Mouse (Mus musculus) midbrain, embryonic 11.5 days (tissue): ENCODE data around the gene Fbxo42. TPM values are rescaled to one million over a fixed set of nuclear protein-coding genes. Genes with fewer than 3 reads are reported as not detected.

Experiments used
- ATAC-seq: fragments of 200-750 bp; cut with Nextera tagmentation; 2 replicates; pipeline ENCODE4 v1.8.0; 2017; ENCODE audit warnings: moderate TSS enrichment, moderate library complexity; ENCODE audit not compliant: low FRiP score
- DNase-seq: peaks from one replicate; pipeline ENCODE4 v3.0.0; 2015; ENCODE audit warnings: low spot score; ENCODE audit errors: missing footprints
- H3K27ac ChIP-seq: fragments of 300-500 bp; sonication (generic); 2 replicates; pipeline ENCODE4 v1.5.1; 2014; ENCODE audit warnings: low read depth, low read length
- H3K27me3 ChIP-seq: fragments of 300-500 bp; sonication (generic); 2 replicates; pipeline ENCODE4 v1.6.1; 2014; ENCODE audit warnings: mild to moderate bottlenecking, low read length, moderate library complexity, mixed read lengths; ENCODE audit not compliant: control insufficient read depth, insufficient read depth
- H3K36me3 ChIP-seq: fragments of 300-500 bp; sonication (generic); 2 replicates; pipeline ENCODE4 v1.6.1; 2014; ENCODE audit warnings: mild to moderate bottlenecking, low read length, moderate library complexity, mixed read lengths; ENCODE audit not compliant: control insufficient read depth, insufficient read depth
- H3K4me1 ChIP-seq: fragments of 300-500 bp; sonication (generic); 2 replicates; pipeline ENCODE4 v1.6.1; 2014; ENCODE audit warnings: low read length; ENCODE audit not compliant: control insufficient read depth, insufficient read depth
- H3K4me2 ChIP-seq: fragments of 300-500 bp; sonication (generic); 2 replicates; pipeline ENCODE4 v1.6.1; 2014; ENCODE audit warnings: mild to moderate bottlenecking, moderate library complexity
- H3K4me3 ChIP-seq: fragments of 300-500 bp; sonication (generic); 2 replicates; pipeline ENCODE4 v1.5.1; 2014; ENCODE audit warnings: low read depth, low read length
- H3K9ac ChIP-seq: fragments of 300-500 bp; sonication (generic); 2 replicates; pipeline ENCODE4 v1.6.1; 2014; ENCODE audit warnings: low read length
- H3K9me3 ChIP-seq: fragments of 300-500 bp; sonication (generic); 2 replicates; pipeline ENCODE4 v1.6.1; 2016; ENCODE audit warnings: low read length; ENCODE audit not compliant: control insufficient read depth
- WGBS: fragments of 180-500 bp; shearing (Covaris S2); extraction: QIAGEN DNeasy Blood & Tissue Kit; methylation state at CpG from one replicate; pipeline ENCODE4 v1.1.7; 2014; 5-methylcytosine and 5-hydroxymethylcytosine counted together
- polyA plus RNA-seq: library from polyadenylated mRNA; unstranded; fragments of >200 nt; fragmentation: Nextera tagmentation; extraction: Ambion mirVana; gene quantifications from 2 replicates; pipeline ENCODE4 v1.2.1, GENCODE M21; 2014

Gene Fbxo42
- polyA plus RNA-seq, 1 experiment from 2014 or later = 22.4 TPM

GRCm38 (mm10) chr4:141246089-141246997 lies 98.6 kb downstream of the Fbxo42 start:
- DNase-seq (peak; percentile 86), ATAC-seq (no peak)
- Histone ChIP-seq H3K27me3 (peaks cover 78% of the 10 kb centered on the region), H3K4me3 (no peak overlapping the region), H3K4me2 (no peak overlapping the region), H3K9ac (no peak overlapping the region), H3K9me3 (no peaks in the 10 kb centered on the region), H3K4me1 (peaks cover 23% of the 10 kb centered on the region), H3K27ac (no peak overlapping the region), H3K36me3 (no peaks in the 10 kb centered on the region)
- WGBS = 23% methylated on average over 24 of the region's 24 CpGs

GRCm38 (mm10) chr4:141246998-141247350 lies 99.3 kb downstream of the Fbxo42 start:
- Histone ChIP-seq H3K27ac (no peak overlapping the region), H3K36me3 (no peaks in the 10 kb centered on the region), H3K4me3 (no peak overlapping the region), H3K9ac (no peak overlapping the region), H3K4me1 (peaks cover 23% of the 10 kb centered on the region), H3K27me3 (peaks cover 72% of the 10 kb centered on the region), H3K4me2 (no peak overlapping the region; the same call in 1 of the 2 replicates), H3K9me3 (no peaks in the 10 kb centered on the region)
- WGBS = 4% methylated on average over 17 of the region's 17 CpGs
- ATAC-seq (no peak), DNase-seq (peak; percentile 92)

GRCm38 (mm10) chr4:141247776-141248613 lies 100.3 kb downstream of the Fbxo42 start:
- ATAC-seq (peak; percentile 59), DNase-seq (peak; percentile 92)
- under 1% methylated on average over 60 of the region's 60 CpGs for WGBS
- Histone ChIP-seq H3K27me3 (peaks cover 62% of the 10 kb centered on the region), H3K36me3 (no peaks in the 10 kb centered on the region), H3K9me3 (no peaks in the 10 kb centered on the region), H3K4me3 (peak overlapping the region; percentile 27), H3K4me1 (peaks cover 19% of the 10 kb centered on the region), H3K9ac (no peak overlapping the region), H3K27ac (no peak overlapping the region), H3K4me2 (peak overlapping the region; percentile 42)

GRCm38 (mm10) chr4:141248614-141248978 lies 100.9 kb downstream of the Fbxo42 start:
- H3K36me3 ChIP-seq = no peaks in the 10 kb centered on the region
- DNase-seq (peak; percentile 84), ATAC-seq (peak; percentile 28; the same call in 1 of the 2 replicates)
- H3K9me3 ChIP-seq = no peaks in the 10 kb centered on the region
- no peak overlapping the region for H3K27ac ChIP-seq
- H3K9ac ChIP-seq = no peak overlapping the region
- no peak overlapping the region for H3K4me2 ChIP-seq
- peaks cover 19% of the 10 kb centered on the region for H3K4me1 ChIP-seq
- 9% methylated on average over 11 of the region's 11 CpGs for WGBS
- H3K27me3 ChIP-seq = peaks cover 56% of the 10 kb centered on the region
- no peak overlapping the region for H3K4me3 ChIP-seq

GRCm38 (mm10) chr4:141249383-141249782 lies 101.7 kb downstream of the Fbxo42 start:
- ATAC-seq (no peak), DNase-seq (peak; percentile 82)
- H3K4me3 ChIP-seq = no peak overlapping the region
- H3K4me2 ChIP-seq = no peak overlapping the region
- no peak overlapping the region for H3K27ac ChIP-seq
- no peaks in the 10 kb centered on the region for H3K9me3 ChIP-seq
- H3K4me1 ChIP-seq = peaks cover 19% of the 10 kb centered on the region
- H3K36me3 ChIP-seq = no peaks in the 10 kb centered on the region
- 76% methylated on average over 11 of the region's 11 CpGs for WGBS
- H3K9ac ChIP-seq = no peak overlapping the region
- peaks cover 51% of the 10 kb centered on the region for H3K27me3 ChIP-seq

- no peaks in the 10 kb centered on the region for H3K9me3 ChIP-seq
- peaks cover 13% of the 10 kb centered on the region for H3K4me1 ChIP-seq
- H3K36me3 ChIP-seq = no peaks in the 10 kb centered on the region
- ATAC-seq (no peak), DNase-seq (peak; percentile 81)
- H3K9ac ChIP-seq = no peak overlapping the region
- no peak overlapping the region for H3K27ac ChIP-seq
- no peak overlapping the region for H3K4me2 ChIP-seq
- no peak overlapping the region for H3K4me3 ChIP-seq
- WGBS = 73% methylated on average over 8 of the region's 8 CpGs
- peaks cover 36% of the 10 kb centered on the region for H3K27me3 ChIP-seq
Observed at GRCm38 (mm10) chr4:141251071-141251470, 103.4 kb downstream of the Fbxo42 start.

GRCm38 (mm10) chr4:141252641-141253040 lies 104.9 kb downstream of the Fbxo42 start:
- peaks cover 20% of the 10 kb centered on the region for H3K27me3 ChIP-seq
- H3K4me1 ChIP-seq = peaks cover 2% of the 10 kb centered on the region; the same call in 1 of the 2 replicates
- H3K36me3 ChIP-seq = no peaks in the 10 kb centered on the region
- ATAC-seq = no peak
- no peak overlapping the region for H3K4me3 ChIP-seq
- no peaks in the 10 kb centered on the region for H3K9me3 ChIP-seq
- peak; percentile 85 for DNase-seq
- WGBS = 70% methylated on average over 2 of the region's 2 CpGs
- no peak overlapping the region for H3K27ac ChIP-seq
- no peak overlapping the region for H3K4me2 ChIP-seq
- H3K9ac ChIP-seq = no peak overlapping the region
